Mouse (Mus musculus) Patski (cell line): ENCODE measurements around the gene Tmem94. TPM values are rescaled to one million over a fixed set of nuclear protein-coding genes. Genes with fewer than 3 reads are reported as not detected.

Source experiments
- ATAC-seq: fragments of 100-300 bp; one replicate; pipeline ENCODE4 v1.8.0; 2021
- CTCF ChIA-PET: fragments of 350-600 bp; sonication (Branson Sonifier 250); formaldehyde crosslinking; loops from one replicate; lab custom pipeline; 2022; ENCODE audit warnings: inconsistent platforms; lab: Charles Lee
- POLR2A ChIA-PET: fragments of 350-600 bp; sonication (Branson Sonifier 250); formaldehyde crosslinking; loops from one replicate; lab custom pipeline; 2022; ENCODE audit warnings: antibody characterized with exemption, inconsistent platforms; lab: Charles Lee
- DNase-seq: peaks from one replicate; pipeline ENCODE4 v3.0.0-alpha.2; 2011; ENCODE audit warnings: low read depth, low spot score
- H3K27me3 ChIP-seq: fragments of 371-371 bp; one replicate; pipeline ENCODE4 v1.5.1; 2021
- CTCF ChIP-seq: fragments of 100-300 bp; IDR thresholded peaks from one replicate; pipeline ENCODE4 v1.5.1; 2021
- in situ Hi-C: fragments of 300-500 bp; cut with MboI; formaldehyde crosslinking; loops from 3 replicates; pipeline ENCODE4 v1.11.1; 2018; ENCODE audit warnings: low pct_unique_long_range_greater_than_20kb, mixed read lengths
- polyA plus RNA-seq: library from polyadenylated mRNA; unstranded; gene quantifications from one replicate; pipeline ENCODE4 v1.2.3, GENCODE M21; 2021

Tmem94 gene
- polyA plus RNA-seq, 1 experiment from 2014 or later: 44.3 TPM

DNA sequence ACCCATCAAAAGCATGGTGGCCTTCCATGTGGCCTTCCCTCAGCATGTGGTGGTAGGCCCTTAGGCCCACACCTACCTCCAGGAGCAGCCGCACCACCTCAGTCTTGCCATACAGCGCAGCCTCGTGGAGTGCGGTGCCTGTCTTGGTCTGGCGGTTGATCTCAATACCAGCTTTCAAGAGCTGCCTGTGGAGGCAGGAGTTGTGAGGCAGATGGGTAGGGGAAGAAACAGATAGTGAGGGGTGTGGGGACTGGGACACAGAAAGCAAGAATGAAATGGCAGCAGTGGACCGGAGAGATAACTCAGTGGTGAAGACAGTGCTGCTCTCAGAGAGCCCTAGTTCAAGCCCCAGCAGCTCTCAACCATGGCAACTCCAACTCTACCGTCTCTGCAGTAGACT, 39.8 kb downstream of the Tmem94 start:
- DNase-seq (no peak), ATAC-seq (no peak)
- CTCF ChIA-PET: no interaction called here
- POLR2A ChIA-PET: interaction anchor here (1.3 kb wide), 1 partner anchor 9 kb away, joined by 3 read pairs; no protein-coding TSS in a partner anchor
- in situ Hi-C loops: no loop called here
- H3K27me3 ChIP-seq: no peaks in the 10 kb centered on the region
- no peak for TF ChIP-seq CTCF

DNA sequence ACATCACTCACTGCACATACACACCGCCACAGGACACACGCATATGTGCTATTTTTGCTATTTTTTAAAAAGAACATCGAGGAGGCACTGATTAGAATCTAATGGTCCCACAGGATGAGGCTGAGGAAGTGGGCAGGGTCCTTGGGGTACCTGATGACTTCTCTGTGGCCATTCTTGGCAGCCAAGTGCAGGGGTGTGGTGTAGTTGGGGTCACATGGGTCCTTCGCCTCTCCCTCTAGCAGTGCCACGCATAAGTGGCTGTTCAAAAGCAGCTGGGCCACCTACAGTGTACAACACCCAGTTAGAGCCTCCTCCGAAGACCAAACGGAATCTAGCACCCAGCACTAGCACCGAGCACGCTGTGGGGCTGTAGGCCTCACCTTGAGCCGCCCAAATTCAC, 40.9 kb downstream of the Tmem94 start:
- no peaks in the 10 kb centered on the region for H3K27me3 ChIP-seq
- TF ChIP-seq CTCF: no peak
- ATAC-seq (no peak), DNase-seq (no peak)
- CTCF ChIA-PET: no interaction called here
- in situ Hi-C loops: no loop called here
- POLR2A ChIA-PET: no interaction called here

GRCm38 (mm10) chr11:115807306-115807705, 42.1 kb downstream of the Tmem94 start:
- no peaks in the 10 kb centered on the region for H3K27me3 ChIP-seq
- POLR2A ChIA-PET: interaction anchor here (1.9 kb wide), 1 partner anchor 9 kb away, joined by 5 read pairs; no protein-coding TSS in a partner anchor
- DNase-seq (no peak), ATAC-seq (no peak)
- TF ChIP-seq CTCF: no peak
- CTCF ChIA-PET: no interaction called here
- in situ Hi-C loops: no loop called here

DNA sequence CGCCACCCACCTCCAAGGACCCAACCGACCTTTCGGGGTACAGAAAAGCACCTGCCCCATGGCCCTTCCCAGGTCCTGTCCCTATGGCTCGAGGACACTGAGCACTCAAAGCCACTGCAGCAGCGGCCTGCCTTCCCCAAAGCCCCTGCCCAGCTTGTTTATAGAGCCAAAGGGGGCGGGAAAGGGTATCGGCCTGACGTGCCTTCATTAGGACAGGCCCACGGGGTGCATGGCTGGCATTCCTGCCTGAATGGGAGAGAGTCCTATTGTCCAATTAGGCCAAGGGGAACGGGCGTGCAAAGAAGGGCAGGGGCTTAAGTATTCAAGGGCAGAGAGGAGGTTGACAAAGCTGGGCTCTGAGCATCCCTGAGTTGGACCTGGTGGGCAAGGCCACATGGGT, 42.7 kb downstream of the Tmem94 start:
- POLR2A ChIA-PET: interaction anchor here (1.9 kb wide), 1 partner anchor 10 kb away, joined by 5 read pairs; no protein-coding TSS in a partner anchor
- DNase-seq (no peak), ATAC-seq (no peak)
- in situ Hi-C loops: no loop called here
- TF ChIP-seq CTCF: no peak
- no peaks in the 10 kb centered on the region for H3K27me3 ChIP-seq
- CTCF ChIA-PET: no interaction called here

DNA sequence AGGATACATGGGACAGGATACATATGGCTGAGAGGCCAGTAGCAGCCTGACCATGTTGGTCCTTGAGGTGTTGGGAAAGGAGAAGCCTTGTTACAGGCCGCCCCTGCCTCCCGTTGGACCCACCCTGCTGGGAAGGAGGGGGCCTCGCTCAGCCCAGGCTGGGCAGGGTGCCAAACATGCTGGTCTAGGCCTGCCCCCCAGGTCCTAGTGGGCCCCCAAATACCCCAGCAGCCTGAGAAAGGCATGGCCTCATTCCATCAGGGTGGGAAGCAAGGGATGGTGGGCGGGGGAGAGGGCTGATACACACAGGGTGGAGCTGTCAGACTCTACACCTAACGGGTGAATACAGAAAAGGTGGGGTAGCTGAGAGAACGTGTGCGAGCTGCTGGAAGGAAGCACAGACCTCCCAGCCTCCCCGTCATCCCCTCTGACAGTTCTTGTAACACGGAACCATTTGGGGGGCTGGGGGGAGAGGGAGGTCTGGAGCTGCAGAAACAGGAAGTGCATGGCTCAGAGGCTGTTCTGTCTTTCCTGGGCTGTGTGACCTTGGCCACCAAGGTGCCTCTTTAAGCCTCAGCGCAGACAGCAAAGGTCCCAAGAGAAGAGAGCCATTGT, 43.6 kb downstream of the Tmem94 start:
- DNase-seq: no peak
- TF ChIP-seq CTCF: no peak
- CTCF ChIA-PET: no interaction called here
- POLR2A ChIA-PET: interaction anchor here (1.9 kb wide), 1 partner anchor 11 kb away, joined by 5 read pairs; no protein-coding TSS in a partner anchor
- no peaks in the 10 kb centered on the region for H3K27me3 ChIP-seq
- ATAC-seq: no peak
- in situ Hi-C loops: no loop called here

DNA sequence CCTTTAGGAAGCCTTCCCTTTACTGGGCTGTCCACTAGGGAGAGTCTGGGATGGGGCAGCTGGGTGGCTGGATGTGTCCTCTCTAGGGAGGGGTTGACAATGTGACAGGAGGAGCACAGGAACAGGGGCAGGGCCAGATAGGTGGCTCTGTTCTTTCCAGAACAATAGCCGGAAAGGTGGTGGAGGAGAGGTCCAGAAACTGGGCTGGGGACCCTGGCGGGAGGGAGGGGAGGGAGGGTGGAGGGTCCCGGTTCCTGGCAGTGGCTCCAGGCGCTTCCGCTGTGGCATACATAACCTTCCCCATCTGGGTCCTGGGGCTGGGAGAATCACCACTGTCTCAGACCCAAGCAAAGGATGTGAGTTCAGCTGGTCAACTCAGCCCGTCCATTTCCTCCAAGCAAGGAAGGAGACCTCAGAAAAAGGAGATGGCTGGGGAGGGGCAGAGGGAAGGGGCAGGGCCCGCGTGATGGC, 44.1 kb downstream of the Tmem94 start:
- TF ChIP-seq CTCF: no peak
- ChIA-PET CTCF (interaction anchor here (0.9 to 2.0 kb wide), 2 partner anchors 67 to 87 kb away, joined by 4 to 6 read pairs; no protein-coding TSS in a partner anchor), POLR2A (interaction anchor here (0.7 kb wide), 1 partner anchor 107 kb away, joined by 3 read pairs; no protein-coding TSS in a partner anchor)
- DNase-seq (no peak), ATAC-seq (no peak)
- in situ Hi-C loops: no loop called here
- no peaks in the 10 kb centered on the region for H3K27me3 ChIP-seq

DNA sequence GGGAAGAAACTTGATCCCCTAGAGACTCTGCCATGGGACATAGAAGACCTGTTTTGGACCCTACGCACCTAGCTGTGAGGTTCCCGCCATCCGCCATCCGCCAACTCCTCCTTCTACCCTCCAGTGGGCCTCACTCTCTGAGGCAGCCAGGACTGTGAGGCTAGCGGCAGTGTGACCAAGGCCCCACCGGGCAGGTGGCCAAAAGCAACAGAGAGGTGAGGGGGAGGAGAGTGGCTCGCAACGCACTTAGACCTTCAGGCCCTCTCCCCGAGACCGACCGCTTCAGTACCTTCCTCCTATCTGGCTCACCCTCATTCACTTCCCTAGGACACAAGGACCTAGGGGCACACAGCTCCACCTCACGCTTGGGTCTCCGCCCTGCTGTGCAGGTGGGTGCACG, 45.1 kb downstream of the Tmem94 start:
- no peak for ATAC-seq
- no peak for DNase-seq
- CTCF ChIA-PET: interaction anchor here (2.0 kb wide), 1 partner anchor 88 kb away, joined by 6 read pairs; no protein-coding TSS in a partner anchor
- TF ChIP-seq CTCF: no peak
- in situ Hi-C loops: loop anchor here (5.0 kb wide), 2 partner anchors 88 to 173 kb away; no protein-coding TSS in a partner anchor
- POLR2A ChIA-PET: interaction anchor here (1.1 to 1.7 kb wide), 3 partner anchors 10 to 87 kb away, joined by 3 to 6 read pairs (median 4); no protein-coding TSS in a partner anchor
- no peaks in the 10 kb centered on the region for H3K27me3 ChIP-seq

GRCm38 (mm10) chr11:115811381-115812093, 46.3 kb downstream of the Tmem94 start:
- no peak for DNase-seq
- no peak for ATAC-seq
- TF ChIP-seq CTCF: no peak
- in situ Hi-C loops: loop anchor here (5.0 kb wide), 2 partner anchors 89 to 174 kb away; no protein-coding TSS in a partner anchor
- ChIA-PET POLR2A (interaction anchor here (0.6 to 1.7 kb wide), 3 partner anchors 12 to 88 kb away, joined by 3 to 6 read pairs (median 4); no protein-coding TSS in a partner anchor), CTCF (interaction anchor here (0.8 to 2.0 kb wide), 3 partner anchors 33 to 97 kb away, joined by 3 to 6 read pairs (median 3); no protein-coding TSS in a partner anchor)
- H3K27me3 ChIP-seq: no peaks in the 10 kb centered on the region

DNA sequence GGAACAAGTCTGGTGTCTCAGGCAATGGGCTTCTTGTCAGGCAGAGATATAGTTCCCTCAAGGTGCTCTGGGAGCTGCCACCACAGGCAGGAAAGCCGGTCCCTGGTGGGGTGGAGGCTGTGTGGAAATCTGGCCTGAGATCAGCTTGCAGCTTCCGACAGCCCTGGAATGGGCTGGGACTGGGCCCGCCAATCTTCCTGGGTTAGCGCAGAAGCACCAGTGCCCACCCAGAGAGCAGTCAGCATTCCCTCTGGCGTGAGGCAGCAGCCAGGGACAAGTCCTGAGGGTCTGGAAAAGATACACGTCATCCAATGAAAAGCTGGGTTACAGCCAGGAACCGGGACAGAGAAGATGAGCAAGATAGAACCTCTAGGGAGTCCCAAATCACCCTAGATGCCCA, 46.9 kb downstream of the Tmem94 start:
- ChIA-PET POLR2A (interaction anchor here (1.4 kb wide), 1 partner anchor 16 kb away, joined by 3 read pairs; no protein-coding TSS in a partner anchor), CTCF (interaction anchor here (1.1 kb wide), 1 partner anchor 34 kb away, joined by 3 read pairs; no protein-coding TSS in a partner anchor)
- ATAC-seq: no peak
- no peak for TF ChIP-seq CTCF
- in situ Hi-C loops: loop anchor here (5.0 kb wide), 2 partner anchors 90 to 175 kb away; no protein-coding TSS in a partner anchor
- no peaks in the 10 kb centered on the region for H3K27me3 ChIP-seq
- DNase-seq: no peak
